Mouse (Mus musculus) stomach, postnatal 0 days (tissue): ENCODE results near the gene Pou6f2. TPM values are rescaled to one million over a fixed set of nuclear protein-coding genes. Genes with fewer than 3 reads are reported as not detected.
A peak's percentile ranks its signal among the peaks of the same experiment; 100 is the strongest.

Experiments used
- ATAC-seq: fragments of 200-750 bp; cut with Nextera tagmentation; 2 replicates; pipeline ENCODE4 v1.8.0; 2017; ENCODE audit not compliant: low FRiP score, low TSS enrichment
- DNase-seq: peaks from one replicate; pipeline ENCODE4 v3.0.0-alpha.2; 2016; ENCODE audit warnings: low spot score
- H3K27ac ChIP-seq: fragments of 300-500 bp; sonication (generic); replicated peaks from 2 replicates; pipeline ENCODE4 v1.5.1; 2014; ENCODE audit warnings: mild to moderate bottlenecking, control low read depth
- H3K27me3 ChIP-seq: fragments of 300-500 bp; sonication (generic); 2 replicates; pipeline ENCODE4 v1.6.1; 2014; ENCODE audit warnings: low read length; ENCODE audit not compliant: control insufficient read depth, insufficient read depth
- H3K36me3 ChIP-seq: fragments of 300-500 bp; sonication (generic); 2 replicates; pipeline ENCODE4 v1.6.1; 2014; ENCODE audit warnings: low read length, mixed read lengths; ENCODE audit not compliant: control insufficient read depth, insufficient read depth
- H3K4me1 ChIP-seq: fragments of 300-500 bp; sonication (generic); replicated peaks from 2 replicates; pipeline ENCODE4 v1.6.1; 2014; ENCODE audit warnings: antibody characterized with exemption; ENCODE audit not compliant: control insufficient read depth, insufficient read depth
- H3K4me2 ChIP-seq: fragments of 300-500 bp; sonication (generic); replicated peaks from 2 replicates; pipeline ENCODE4 v1.6.1; 2014; ENCODE audit warnings: low read depth, mild to moderate bottlenecking, control low read depth, moderate library complexity
- H3K4me3 ChIP-seq: fragments of 300-500 bp; sonication (generic); 2 replicates; pipeline ENCODE4 v1.5.1; 2014; ENCODE audit warnings: low read depth, low read length, control low read depth
- H3K9ac ChIP-seq: fragments of 300-500 bp; sonication (generic); 2 replicates; pipeline ENCODE4 v1.6.1; 2014; ENCODE audit warnings: mild to moderate bottlenecking, low read length, control low read depth, mixed read lengths
- H3K9me3 ChIP-seq: fragments of 300-500 bp; sonication (generic); 2 replicates; pipeline ENCODE4 v1.6.1; 2016; ENCODE audit warnings: low read length; ENCODE audit not compliant: control insufficient read depth
- CTCF ChIP-seq: IDR thresholded peaks from 2 replicates; pipeline ENCODE4 v1.5.1; 2016; ENCODE audit warnings: antibody characterized with exemption, low read depth, mild to moderate bottlenecking, moderate library complexity
- EP300 ChIP-seq: optimal IDR thresholded peaks from 2 replicates; pipeline ENCODE3; 2016; ENCODE audit warnings: antibody characterized with exemption
- WGBS: fragments of 180-500 bp; shearing (Covaris S2); extraction: QIAGEN DNeasy Blood & Tissue Kit; methylation state at CpG from one replicate; pipeline ENCODE4 v1.1.7; 2014; 5-methylcytosine and 5-hydroxymethylcytosine counted together
- polyA plus RNA-seq: library from polyadenylated mRNA; unstranded; fragments of >200 nt; fragmentation: Nextera tagmentation; extraction: Ambion mirVana; gene quantifications from 2 replicates; pipeline ENCODE4 v1.2.1, GENCODE M21; 2015

The Pou6f2 gene
- polyA plus RNA-seq, 1 experiment from 2014 or later = 0.05 TPM

- H3K4me1 ChIP-seq = no peaks in the 10 kb centered on the region
- no peak overlapping the region for H3K4me3 ChIP-seq
- no peaks in the 10 kb centered on the region for H3K36me3 ChIP-seq
- DNase-seq (no peak), ATAC-seq (no peak)
- H3K9me3 ChIP-seq = no peaks in the 10 kb centered on the region
- TF ChIP-seq CTCF (no peak), EP300 (no peak)
- no peak overlapping the region for H3K4me2 ChIP-seq
- no peaks in the 10 kb centered on the region for H3K27me3 ChIP-seq
- H3K9ac ChIP-seq = no peak overlapping the region
- H3K27ac ChIP-seq = no peak overlapping the region
- 42% methylated on average over 4 of the region's 4 CpGs for WGBS
Measured at GRCm38 (mm10) chr13:18128053-18128452, 269.4 kb downstream of the Pou6f2 start.

GRCm38 (mm10) chr13:18126111-18126510, 271.4 kb downstream of the Pou6f2 start:
- 70% methylated on average over 2 of the region's 2 CpGs for WGBS
- no peaks in the 10 kb centered on the region for H3K4me1 ChIP-seq
- no peak overlapping the region for H3K27ac ChIP-seq
- DNase-seq (no peak), ATAC-seq (no peak)
- H3K9me3 ChIP-seq = no peaks in the 10 kb centered on the region
- H3K4me3 ChIP-seq = no peak overlapping the region
- H3K9ac ChIP-seq = no peak overlapping the region
- no peak for TF ChIP-seq CTCF
- no peak for TF ChIP-seq EP300
- H3K27me3 ChIP-seq = no peaks in the 10 kb centered on the region
- H3K36me3 ChIP-seq = no peaks in the 10 kb centered on the region
- no peak overlapping the region for H3K4me2 ChIP-seq

GRCm38 (mm10) chr13:18125226-18126000, 272.1 kb downstream of the Pou6f2 start:
- no peaks in the 10 kb centered on the region for H3K4me1 ChIP-seq
- no peak overlapping the region for H3K4me2 ChIP-seq
- H3K9ac ChIP-seq = no peak overlapping the region
- 75% methylated on average over 15 of the region's 15 CpGs for WGBS
- TF ChIP-seq EP300 = no peak
- TF ChIP-seq CTCF = no peak
- H3K27ac ChIP-seq = no peak overlapping the region
- DNase-seq (no peak), ATAC-seq (no peak)
- no peaks in the 10 kb centered on the region for H3K36me3 ChIP-seq
- H3K27me3 ChIP-seq = no peaks in the 10 kb centered on the region
- H3K9me3 ChIP-seq = no peaks in the 10 kb centered on the region
- no peak overlapping the region for H3K4me3 ChIP-seq

GRCm38 (mm10) chr13:18124368-18124767, 273.1 kb downstream of the Pou6f2 start:
- H3K4me3 ChIP-seq = no peak overlapping the region
- no peak overlapping the region for H3K27ac ChIP-seq
- 19% methylated on average over 13 of the region's 13 CpGs for WGBS
- H3K4me1 ChIP-seq = no peaks in the 10 kb centered on the region
- H3K36me3 ChIP-seq = no peaks in the 10 kb centered on the region
- ATAC-seq = no peak
- TF ChIP-seq EP300 (no peak), CTCF (peak; percentile 70)
- no peaks in the 10 kb centered on the region for H3K27me3 ChIP-seq
- peak; percentile 18 for DNase-seq
- no peak overlapping the region for H3K9ac ChIP-seq
- H3K4me2 ChIP-seq = peak overlapping the region; percentile 32; the same call in 1 of the 2 replicates
- no peaks in the 10 kb centered on the region for H3K9me3 ChIP-seq

- ATAC-seq = no peak
- no peak overlapping the region for H3K9ac ChIP-seq
- H3K36me3 ChIP-seq = no peaks in the 10 kb centered on the region
- H3K9me3 ChIP-seq = no peaks in the 10 kb centered on the region
- H3K27me3 ChIP-seq = no peaks in the 10 kb centered on the region
- no peak overlapping the region for H3K27ac ChIP-seq
- no peak overlapping the region for H3K4me3 ChIP-seq
- H3K4me1 ChIP-seq = no peaks in the 10 kb centered on the region
- no peak for DNase-seq
- H3K4me2 ChIP-seq = no peak overlapping the region
- 89% methylated on average over 2 of the region's 2 CpGs for WGBS
- TF ChIP-seq CTCF = no peak
- no peak for TF ChIP-seq EP300
Measured at GRCm38 (mm10) chr13:18120406-18120805, 277.1 kb downstream of the Pou6f2 start.

- Histone ChIP-seq H3K4me1 (no peaks in the 10 kb centered on the region), H3K9me3 (no peaks in the 10 kb centered on the region), H3K36me3 (no peaks in the 10 kb centered on the region), H3K27ac (no peak overlapping the region), H3K4me2 (no peak overlapping the region), H3K4me3 (no peak overlapping the region), H3K27me3 (no peaks in the 10 kb centered on the region), H3K9ac (no peak overlapping the region)
- DNase-seq = no peak
- no peak for TF ChIP-seq CTCF
- no peak for TF ChIP-seq EP300
- no peak for ATAC-seq
- WGBS = 48% methylated on average over 10 of the region's 10 CpGs
Measured at GRCm38 (mm10) chr13:18081443-18082119, 315.9 kb downstream of the Pou6f2 start.
